Comparison of ENCODE assay signal across 7 mouse cellular contexts in the genomic region with DNA sequence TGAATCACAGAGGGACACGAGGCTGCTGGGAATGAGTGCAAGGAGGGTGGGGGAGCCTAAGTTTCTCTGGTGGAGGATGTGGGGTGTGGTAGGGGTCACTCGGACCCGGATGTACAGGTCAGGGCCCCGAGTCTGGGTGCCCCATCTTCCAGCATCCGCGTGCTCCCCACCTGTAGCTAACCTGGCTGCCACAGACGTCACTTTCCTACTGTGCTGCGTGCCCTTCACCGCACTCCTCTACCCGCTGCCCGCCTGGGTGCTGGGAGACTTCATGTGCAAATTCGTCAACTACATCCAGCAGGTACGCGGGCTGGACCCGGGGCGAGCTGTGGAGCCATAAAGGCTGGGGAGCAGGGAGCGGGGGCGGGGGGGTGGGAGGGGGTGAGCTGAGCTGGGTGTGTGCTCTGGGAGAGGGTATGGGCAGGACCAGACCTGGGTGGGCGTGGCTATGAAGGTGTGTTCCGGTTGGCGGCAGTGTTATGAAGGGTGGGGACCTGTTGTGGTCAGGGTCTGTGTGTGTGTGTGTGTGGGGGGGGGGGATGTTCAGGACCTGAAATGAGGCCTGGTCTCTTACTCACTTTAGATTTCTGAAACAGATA. TPM values are rescaled to one million over a fixed set of nuclear protein-coding genes. Genes with fewer than 3 reads are reported as not detected.
DNase-seq lines count a peak whose midpoint lies in the region; ATAC-seq and TF ChIP-seq lines count a peak whose summit lies in the region.

No protein-coding gene starts in this region.

- 2% methylated on average over 21 of the region's 21 CpGs for WGBS in embryonic facial prominence, embryonic 15.5 days

- H3K4me3 ChIP-seq in MEL (ENCODE audit: control insufficient read depth in 1 of 2, insufficient read depth in 1 of 2, low read depth in 2 of 2, low read length in 2 of 2): peak overlapping the region; percentile 64 to 99
- H3K4me3 ChIP-seq in embryonic facial prominence, embryonic 15.5 days (replicated peaks): peak overlapping the region; percentile 18

- no peak for TF ChIP-seq POLR2A in MEL (IDR thresholded peaks at IDR 0.05; ENCODE audit: control insufficient read depth in 1 of 2, insufficient read depth in 1 of 2, low read depth in 1 of 2, low read length in 2 of 2, poor library complexity in 1 of 2)

- no peaks in the 10 kb centered on the region for H3K27me3 ChIP-seq in MEL (ENCODE audit: control insufficient read depth in 1 of 2, insufficient read depth in 2 of 2, low read length in 2 of 2)
- H3K27me3 ChIP-seq in embryonic facial prominence, embryonic 15.5 days: peaks cover 63% of the 10 kb centered on the region

- peak overlapping the region; percentile 40 for H3K27ac ChIP-seq in MEL (ENCODE audit: control insufficient read depth, low read depth, low read length)
- no peak overlapping the region for H3K27ac ChIP-seq in embryonic facial prominence, embryonic 15.5 days (replicated peaks)

- H3K9ac ChIP-seq in MEL (ENCODE audit: control insufficient read depth, low read depth, low read length, poor library complexity, severe bottlenecking): peak overlapping the region; percentile 80
- H3K9ac ChIP-seq in embryonic facial prominence, embryonic 15.5 days: no peak overlapping the region

- H3K9me3 ChIP-seq in MEL (replicated peaks; ENCODE audit: insufficient read depth, low read length): no peaks in the 10 kb centered on the region
- H3K9me3 ChIP-seq in embryonic facial prominence, embryonic 15.5 days (replicated peaks): no peaks in the 10 kb centered on the region

- peaks cover 19% of the 10 kb centered on the region for H3K79me2 ChIP-seq in MEL (ENCODE audit: control insufficient read depth, insufficient read depth, low read length, poor library complexity)

- TF ChIP-seq CTCF in MEL (IDR thresholded peaks at IDR 0.05 in 2 of 3, conservative IDR thresholded peaks at IDR 0.05 in 1 of 3; ENCODE audit: control insufficient read depth in 1 of 3, insufficient read depth in 1 of 3, low read depth in 2 of 3, low read length in 3 of 3, poor library complexity in 1 of 3, severe bottlenecking in 1 of 3): no peak

- no peak for ATAC-seq in embryonic facial prominence, embryonic 15.5 days (ENCODE audit: insufficient number of reproducible peaks, low FRiP score, low TSS enrichment, low read depth)

- TF ChIP-seq RAD21 in MEL (IDR thresholded peaks at IDR 0.05; ENCODE audit: low read depth, low read length): no peak

- peaks cover 0 to 4% of the 10 kb centered on the region in 2 experiments; a peak in 2 of 4 replicates for H3K36me3 ChIP-seq in MEL (ENCODE audit: control insufficient read depth in 1 of 2, insufficient read depth in 2 of 2, low read length in 2 of 2)
- no peaks in the 10 kb centered on the region for H3K36me3 ChIP-seq in embryonic facial prominence, embryonic 15.5 days

- H3K4me1 ChIP-seq in MEL (ENCODE audit: control insufficient read depth in 1 of 2, insufficient read depth in 2 of 2, low read length in 2 of 2): peaks cover 11 to 16% of the 10 kb centered on the region in 2 experiments
- peaks cover 65% of the 10 kb centered on the region for H3K4me1 ChIP-seq in embryonic facial prominence, embryonic 15.5 days

- DNase-seq in kidney, adult 11 months: peak; percentile 29
- no peak for DNase-seq in kidney, adult 18-20 months
- peak; percentile 59 for DNase-seq in MEL (ENCODE audit: low read depth, low spot score)
- DNase-seq in lung, postnatal 10 days: peak; percentile 57
- no peak for DNase-seq in adrenal gland, postnatal 4 days (ENCODE audit: low spot score in 2 of 2)
- DNase-seq in layer of hippocampus, adult 18-20 months (ENCODE audit: low spot score in 2 of 2): no peak

- H3K4me2 ChIP-seq in embryonic facial prominence, embryonic 15.5 days (replicated peaks): peak overlapping the region; percentile 33

- TF ChIP-seq EP300 in MEL (IDR thresholded peaks at IDR 0.05; ENCODE audit: low read depth in 1 of 2, low read length in 2 of 2): no peak

TF ChIP-seq in MEL, 35 proteins besides CTCF, POLR2A, EP300 and RAD21:
- TF ChIP-seq TBP (IDR thresholded peaks at IDR 0.05; ENCODE audit: low read depth, low read length): no peak
- TF ChIP-seq MAX (IDR thresholded peaks at IDR 0.05; ENCODE audit: low read length): no peak
- no peak for TF ChIP-seq ZNF384 (IDR thresholded peaks at IDR 0.05; ENCODE audit: low read depth, low read length)
- TF ChIP-seq MYC (IDR thresholded peaks at IDR 0.05; ENCODE audit: low read depth, low read length): no peak
- TF ChIP-seq UBTF (IDR thresholded peaks at IDR 0.05; ENCODE audit: borderline replicate concordance, insufficient read depth, low read depth, low read length): no peak
- no peak for TF ChIP-seq NELFE (IDR thresholded peaks at IDR 0.05; ENCODE audit: low read depth, low read length)
- no peak for TF ChIP-seq MEF2A (IDR thresholded peaks at IDR 0.05; ENCODE audit: extremely low read depth, insufficient replicate concordance, low read depth, low read length, poor library complexity, severe bottlenecking)
- TF ChIP-seq ZMIZ1 (IDR thresholded peaks at IDR 0.05; ENCODE audit: low read depth, low read length): no peak
- no peak for TF ChIP-seq HCFC1 (IDR thresholded peaks at IDR 0.05; ENCODE audit: low read depth, low read length)
- TF ChIP-seq ETS1 (IDR thresholded peaks at IDR 0.05; ENCODE audit: low read depth, low read length): no peak
- no peak for TF ChIP-seq SMC3 (IDR thresholded peaks at IDR 0.05; ENCODE audit: low read depth, low read length)
- no peak for TF ChIP-seq POLR2AphosphoS5 (IDR thresholded peaks at IDR 0.05; ENCODE audit: borderline replicate concordance, low read depth, low read length)
- no peak for TF ChIP-seq SIN3A (IDR thresholded peaks at IDR 0.05; ENCODE audit: low read length)
- TF ChIP-seq NRF1 (IDR thresholded peaks at IDR 0.05; ENCODE audit: insufficient read depth, low read depth, low read length, poor library complexity, severe bottlenecking): no peak

RNA-seq across cellular contexts. Expression of gene R3hdm4, which starts 1.7 kb away (rescaled TPM):
- 22.7 and 29.1 TPM in 2 replicates for total RNA-seq in MEL (2012; rRNA removed)
- 100 to 1,000 TPM in 1 of 2 experiments, not detected in 1; 105 TPM for polyA plus RNA-seq in MEL (2012; ENCODE audit: insufficient read depth in 1 of 2, insufficient read length in 2 of 2, low read depth in 1 of 2, low replicate concordance in 2 of 2, missing spikeins in 1 of 2)
- polyA plus RNA-seq in embryonic facial prominence, embryonic 15.5 days (2015; fragmentation: Nextera tagmentation; extraction: Ambion mirVana): 179 and 181 TPM in 2 replicates
- 100 to 1,000 TPM; 119 to 133 TPM for total RNA-seq in adrenal gland, postnatal 4 days (2021)
- 100 to 1,000 TPM; 366 to 401 TPM for total RNA-seq in layer of hippocampus, adult 18-20 months (2021)

RNA-seq across cellular contexts. Expression of gene Kiss1r, which starts 2.6 kb away (rescaled TPM):
- total RNA-seq in MEL (2012; rRNA removed): 9.1 and 10.8 TPM in 2 replicates
- polyA plus RNA-seq in MEL (2012; ENCODE audit: insufficient read depth in 1 of 2, insufficient read length in 2 of 2, low read depth in 1 of 2, low replicate concordance in 2 of 2, missing spikeins in 1 of 2): 10 to 100 TPM in 1 of 2 experiments, not detected in 1; 23.5 TPM
- polyA plus RNA-seq in embryonic facial prominence, embryonic 15.5 days (2015; fragmentation: Nextera tagmentation; extraction: Ambion mirVana): 1.1 and 1.4 TPM in 2 replicates
- total RNA-seq in adrenal gland, postnatal 4 days (2021): 1 to 10 TPM in 1 of 2 experiments, under 1 TPM in 1; 0.87 to 1.6 TPM
- 1 to 10 TPM; 6.7 to 7.8 TPM for total RNA-seq in layer of hippocampus, adult 18-20 months (2021)

RNA-seq across cellular contexts. Expression of gene Arid3a, which starts 7.5 kb away (rescaled TPM):
- 11.8 and 12.5 TPM in 2 replicates for total RNA-seq in MEL (2012; rRNA removed)
- polyA plus RNA-seq in MEL (2012; ENCODE audit: insufficient read depth in 1 of 2, insufficient read length in 2 of 2, low read depth in 1 of 2, low replicate concordance in 2 of 2, missing spikeins in 1 of 2): 10 to 100 TPM in 1 of 2 experiments, not detected in 1; 17.2 TPM
- polyA plus RNA-seq in embryonic facial prominence, embryonic 15.5 days (2015; fragmentation: Nextera tagmentation; extraction: Ambion mirVana): 6.6 and 7.0 TPM in 2 replicates
- total RNA-seq in adrenal gland, postnatal 4 days (2021): 10 to 100 TPM; 12.6 to 15.9 TPM
- total RNA-seq in layer of hippocampus, adult 18-20 months (2021): 1 to 10 TPM; 5.5 to 5.8 TPM

RNA-seq across cellular contexts. Expression of gene Gm26602, which starts 8.7 kb away (rescaled TPM):
- total RNA-seq in MEL (2012; rRNA removed): 5.2 and 10.2 TPM in 2 replicates
- 1 to 10 TPM in 1 of 2 experiments, not detected in 1; 4.5 TPM for polyA plus RNA-seq in MEL (2012; ENCODE audit: insufficient read depth in 1 of 2, insufficient read length in 2 of 2, low read depth in 1 of 2, low replicate concordance in 2 of 2, missing spikeins in 1 of 2)
- polyA plus RNA-seq in embryonic facial prominence, embryonic 15.5 days (2015; fragmentation: Nextera tagmentation; extraction: Ambion mirVana): 5.2 TPM in 1 of 2 replicates, not detected in the other
- total RNA-seq in adrenal gland, postnatal 4 days (2021): not detected
- not detected for total RNA-seq in layer of hippocampus, adult 18-20 months (2021)

RNA-seq across cellular contexts. Expression of gene Med16, which starts 10.6 kb away (rescaled TPM):
- 16.6 and 17.3 TPM in 2 replicates for total RNA-seq in MEL (2012; rRNA removed)
- 10 to 100 TPM in 1 of 2 experiments, not detected in 1; 41.2 TPM for polyA plus RNA-seq in MEL (2012; ENCODE audit: insufficient read depth in 1 of 2, insufficient read length in 2 of 2, low read depth in 1 of 2, low replicate concordance in 2 of 2, missing spikeins in 1 of 2)
- polyA plus RNA-seq in embryonic facial prominence, embryonic 15.5 days (2015; fragmentation: Nextera tagmentation; extraction: Ambion mirVana): 44.0 and 48.4 TPM in 2 replicates
- 10 to 100 TPM; 64.1 to 64.7 TPM for total RNA-seq in adrenal gland, postnatal 4 days (2021)
- total RNA-seq in layer of hippocampus, adult 18-20 months (2021): 10 to 100 TPM; 53.8 to 55.2 TPM

Comparison
In these comparisons a context has a peak if more than half of its experiments do, and no peak if none do; other contexts are left out.
1. DNase-seq: peak in kidney, adult 11 months (single experiment), MEL (single experiment) and lung, postnatal 10 days (single experiment); none in kidney, adult 18-20 months (single experiment), adrenal gland, postnatal 4 days (0 of 2) and layer of hippocampus, adult 18-20 months (0 of 2).